Mouse (Mus musculus) midbrain, postnatal 0 days (tissue): ENCODE measurements around the gene Igsf8. TPM values are rescaled to one million over a fixed set of nuclear protein-coding genes. Genes with fewer than 3 reads are reported as not detected.

ENCODE experiments used
- ATAC-seq: fragments of 200-750 bp; cut with Nextera tagmentation; 2 replicates; pipeline ENCODE4 v1.8.0; 2017; ENCODE audit warnings: moderate number of reproducible peaks, mild to moderate bottlenecking, moderate TSS enrichment, moderate library complexity; ENCODE audit not compliant: low FRiP score
- DNase-seq: peaks from one replicate; pipeline ENCODE4 v3.0.0-alpha.2; 2015; ENCODE audit warnings: low spot score
- H3K27ac ChIP-seq: fragments of 300-500 bp; sonication (generic); 2 replicates; pipeline ENCODE4 v1.5.1; 2014; ENCODE audit warnings: low read depth, mild to moderate bottlenecking, low read length, mixed read lengths
- H3K27me3 ChIP-seq: fragments of 300-500 bp; sonication (generic); 2 replicates; pipeline ENCODE4 v1.6.1; 2014; ENCODE audit warnings: low read length, control low read depth, mixed read lengths; ENCODE audit not compliant: insufficient read depth
- H3K36me3 ChIP-seq: fragments of 300-500 bp; sonication (generic); 2 replicates; pipeline ENCODE4 v1.6.1; 2014; ENCODE audit warnings: low read length, control low read depth, mixed read lengths; ENCODE audit not compliant: insufficient read depth
- H3K4me1 ChIP-seq: fragments of 300-500 bp; sonication (generic); 2 replicates; pipeline ENCODE4 v1.6.1; 2014; ENCODE audit warnings: mild to moderate bottlenecking, control low read depth, antibody characterized with exemption, low read length, mixed read lengths; ENCODE audit not compliant: insufficient read depth
- H3K4me2 ChIP-seq: fragments of 300-500 bp; sonication (generic); 2 replicates; pipeline ENCODE4 v1.6.1; 2014; ENCODE audit warnings: low read depth, mild to moderate bottlenecking, low read length, mixed read lengths; ENCODE audit not compliant: poor library complexity, severe bottlenecking
- H3K4me3 ChIP-seq: fragments of 300-500 bp; sonication (generic); 2 replicates; pipeline ENCODE4 v1.5.1; 2014; ENCODE audit warnings: low read depth, mild to moderate bottlenecking, low read length, moderate library complexity
- H3K9ac ChIP-seq: fragments of 300-500 bp; sonication (generic); replicated peaks from 2 replicates; pipeline ENCODE4 v1.6.1; 2014; ENCODE audit warnings: mild to moderate bottlenecking, low read length, moderate library complexity, mixed read lengths; ENCODE audit not compliant: poor library complexity, severe bottlenecking
- H3K9me3 ChIP-seq: fragments of 300-500 bp; sonication (generic); 2 replicates; pipeline ENCODE4 v1.6.1; 2016; ENCODE audit warnings: low read length, control low read depth
- CTCF ChIP-seq: IDR thresholded peaks from 2 replicates; pipeline ENCODE4 v1.5.1; 2016; ENCODE audit warnings: antibody characterized with exemption, mild to moderate bottlenecking
- WGBS: fragments of 180-500 bp; shearing (Covaris S2); extraction: QIAGEN DNeasy Blood & Tissue Kit; methylation state at CpG from one replicate; pipeline ENCODE4 v1.1.7; 2014; 5-methylcytosine and 5-hydroxymethylcytosine counted together
- polyA plus RNA-seq: library from polyadenylated mRNA; unstranded; fragments of >200 nt; fragmentation: Nextera tagmentation; extraction: Ambion mirVana; gene quantifications from 2 replicates; pipeline ENCODE4 v1.2.1, GENCODE M21; 2015
- total RNA-seq: library from RNA; depleted of rRNA; stranded (reverse); fragments of >200 nt; gene quantifications from 2 replicates; pipeline ENCODE4 v1.2.3, GENCODE M21; 2014

Gene Igsf8
- total and polyA plus RNA-seq, 2 experiments from 2014 or later = 79.6 to 114 TPM

GRCm38 (mm10) chr1:172323801-172324359 lies 62.4 kb downstream of the Igsf8 start:
- ATAC-seq (no peak), DNase-seq (no peak)
- 53% methylated on average over 6 of the region's 6 CpGs for WGBS
- Histone ChIP-seq H3K36me3 (peaks cover 7% of the 10 kb centered on the region), H3K27ac (no peak overlapping the region), H3K4me2 (no peak overlapping the region), H3K9ac (no peak overlapping the region), H3K4me1 (peaks cover 12% of the 10 kb centered on the region; the same call in 1 of the 2 replicates), H3K9me3 (no peaks in the 10 kb centered on the region), H3K27me3 (no peaks in the 10 kb centered on the region), H3K4me3 (no peak overlapping the region)
- TF ChIP-seq CTCF = no peak

GRCm38 (mm10) chr1:172324725-172325124 lies 63.3 kb downstream of the Igsf8 start:
- Histone ChIP-seq H3K4me3 (no peak overlapping the region), H3K4me1 (peaks cover 15% of the 10 kb centered on the region; the same call in 1 of the 2 replicates), H3K9ac (no peak overlapping the region), H3K9me3 (no peaks in the 10 kb centered on the region), H3K27ac (no peak overlapping the region), H3K36me3 (peaks cover 2% of the 10 kb centered on the region; the same call in 1 of the 2 replicates), H3K4me2 (no peak overlapping the region), H3K27me3 (no peaks in the 10 kb centered on the region)
- peak; percentile 90 for DNase-seq
- WGBS = 17% methylated on average over 7 of the region's 7 CpGs
- peak; percentile 89 for TF ChIP-seq CTCF
- peak; percentile 17; the same call in 1 of the 2 replicates for ATAC-seq

- Histone ChIP-seq H3K9me3 (no peaks in the 10 kb centered on the region), H3K4me2 (peak overlapping the region; percentile 71), H3K4me1 (peaks cover 19% of the 10 kb centered on the region; the same call in 1 of the 2 replicates), H3K27me3 (no peaks in the 10 kb centered on the region), H3K9ac (peak overlapping the region; percentile 51), H3K36me3 (no peaks in the 10 kb centered on the region), H3K4me3 (peak overlapping the region; percentile 43), H3K27ac (0 out of 2 replicates have a peak overlapping the region, but pooled peaks have one; percentile 38)
- 22% methylated on average over 92 of the region's 94 CpGs for WGBS
- DNase-seq = peak; percentile 80
- TF ChIP-seq CTCF = peak; percentile 84
- ATAC-seq = peak; percentile 63
Measured at GRCm38 (mm10) chr1:172325680-172326535, 64.5 kb downstream of the Igsf8 start.

GRCm38 (mm10) chr1:172326684-172327083 lies 65.2 kb downstream of the Igsf8 start:
- Histone ChIP-seq H3K27ac (0 out of 2 replicates have a peak overlapping the region, but pooled peaks have one; percentile 38), H3K9ac (peak overlapping the region; percentile 51), H3K9me3 (no peaks in the 10 kb centered on the region), H3K4me3 (peak overlapping the region; percentile 43), H3K27me3 (no peaks in the 10 kb centered on the region), H3K36me3 (no peaks in the 10 kb centered on the region), H3K4me1 (peaks cover 19% of the 10 kb centered on the region; the same call in 1 of the 2 replicates), H3K4me2 (peak overlapping the region; percentile 71)
- 65% methylated on average over 11 of the region's 11 CpGs for WGBS
- ATAC-seq (no peak), DNase-seq (no peak)
- peak; percentile 48 for TF ChIP-seq CTCF

DNA sequence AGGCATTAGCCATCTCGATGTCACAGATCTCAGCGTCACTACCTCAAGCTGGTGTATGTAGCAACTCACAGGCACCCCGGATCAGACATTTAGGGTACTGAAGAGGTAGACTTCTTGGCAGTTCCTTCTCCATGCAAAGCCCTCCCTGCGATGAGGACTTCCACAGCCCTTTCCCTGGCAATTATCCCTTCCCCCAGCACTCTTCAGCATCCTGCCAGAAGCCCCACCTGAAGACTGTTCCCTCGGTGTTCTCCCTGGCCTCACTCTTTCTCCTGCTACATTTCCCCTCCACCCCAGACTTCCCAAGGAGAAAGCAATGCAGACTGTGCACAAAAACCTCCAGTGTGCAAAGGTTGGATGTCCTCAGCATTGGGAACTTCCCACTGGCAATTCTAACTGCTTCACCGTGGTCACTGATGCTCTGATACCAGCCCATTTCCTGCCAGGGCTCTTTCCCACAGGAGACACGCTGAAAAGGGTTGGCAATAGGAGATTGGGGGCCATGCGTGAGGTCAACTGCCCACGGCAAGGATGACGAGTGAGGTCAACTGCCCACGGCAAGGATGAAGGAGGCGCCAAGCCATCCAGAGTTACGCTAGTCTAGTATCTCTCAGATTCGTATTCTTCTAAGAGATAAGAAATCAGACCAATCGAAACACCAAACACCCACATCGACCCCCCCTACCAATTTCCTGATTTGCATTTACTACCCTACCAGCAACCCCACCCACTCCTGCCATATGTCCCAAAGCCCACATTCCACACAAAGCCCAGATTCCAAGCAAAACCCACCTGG lies 66.0 kb downstream of the Igsf8 start:
- H3K27me3 ChIP-seq = no peaks in the 10 kb centered on the region
- peaks cover 19% of the 10 kb centered on the region; the same call in 1 of the 2 replicates for H3K4me1 ChIP-seq
- no peaks in the 10 kb centered on the region for H3K36me3 ChIP-seq
- no peak overlapping the region for H3K9ac ChIP-seq
- no peak overlapping the region for H3K27ac ChIP-seq
- no peaks in the 10 kb centered on the region for H3K9me3 ChIP-seq
- DNase-seq (no peak), ATAC-seq (no peak)
- 91% methylated on average over 16 of the region's 16 CpGs for WGBS
- no peak for TF ChIP-seq CTCF
- H3K4me2 ChIP-seq = 0 out of 2 replicates have a peak overlapping the region, but pooled peaks have one; percentile 9
- no peak overlapping the region for H3K4me3 ChIP-seq
